Mouse (Mus musculus) limb, embryonic 10.5 days (tissue): Measurements from ENCODE around the gene Ndrg3. TPM values are rescaled to one million over a fixed set of nuclear protein-coding genes. Genes with fewer than 3 reads are reported as not detected.

Source experiments
- DNase-seq: peaks from one replicate; pipeline ENCODE4 v3.0.0-alpha.2; 2017; ENCODE audit warnings: low spot score
- H3K27ac ChIP-seq: fragments of 300-500 bp; sonication (generic); 2 replicates; pipeline ENCODE4 v1.5.1; 2016; ENCODE audit warnings: mild to moderate bottlenecking
- H3K27me3 ChIP-seq: fragments of 300-500 bp; sonication (generic); 2 replicates; pipeline ENCODE4 v1.6.1; 2016; ENCODE audit warnings: low read depth, mild to moderate bottlenecking; ENCODE audit not compliant: poor library complexity, severe bottlenecking
- H3K36me3 ChIP-seq: fragments of 300-500 bp; sonication (generic); 2 replicates; pipeline ENCODE4 v1.6.1; 2016; ENCODE audit warnings: mild to moderate bottlenecking, moderate library complexity
- H3K4me1 ChIP-seq: fragments of 300-500 bp; sonication (generic); 2 replicates; pipeline ENCODE4 v1.6.1; 2016
- H3K4me3 ChIP-seq: fragments of 300-500 bp; sonication (generic); 2 replicates; pipeline ENCODE4 v1.5.1; 2016; ENCODE audit warnings: mild to moderate bottlenecking, moderate library complexity
- H3K9me3 ChIP-seq: fragments of 300-500 bp; sonication (generic); replicated peaks from 2 replicates; pipeline ENCODE4 v1.6.1; 2016; ENCODE audit warnings: mild to moderate bottlenecking
- WGBS: fragments of 180-500 bp; shearing (Covaris S2); methylation state at CpG from one replicate; pipeline ENCODE4 v1.1.7; 2016; 5-methylcytosine and 5-hydroxymethylcytosine counted together
- polyA plus RNA-seq: library from polyadenylated mRNA; unstranded; fragments of >200 nt; fragmentation: Nextera tagmentation; extraction: Ambion mirVana; gene quantifications from 2 replicates; pipeline ENCODE4 v1.2.1, GENCODE M21; 2016

Ndrg3 gene
- polyA plus RNA-seq, 1 experiment from 2014 or later, result 40.4 TPM

- Histone ChIP-seq H3K9me3 (no peaks in the 10 kb centered on the region), H3K36me3 (no peaks in the 10 kb centered on the region), H3K4me3 (no peak overlapping the region), H3K27me3 (no peaks in the 10 kb centered on the region), H3K4me1 (no peaks in the 10 kb centered on the region), H3K27ac (no peak overlapping the region)
- 87% methylated on average over 2 of the region's 2 CpGs for WGBS
- DNase-seq, result no peak
These were observed 9.0 kb downstream of the Ndrg3 start for GRCm38 (mm10) chr2:156982864-156983263.

- Histone ChIP-seq H3K9me3 (no peaks in the 10 kb centered on the region), H3K36me3 (no peaks in the 10 kb centered on the region), H3K4me3 (no peak overlapping the region), H3K27me3 (no peaks in the 10 kb centered on the region), H3K4me1 (no peaks in the 10 kb centered on the region), H3K27ac (no peak overlapping the region)
- WGBS, result 79% methylated on average over 4 of the region's 4 CpGs
- no peak for DNase-seq
These were observed 10.6 kb downstream of the Ndrg3 start for GRCm38 (mm10) chr2:156981291-156981690.

- 90% methylated on average over 2 of the region's 2 CpGs for WGBS
- no peak overlapping the region for H3K27ac ChIP-seq
- no peak overlapping the region for H3K4me3 ChIP-seq
These were observed 11.8 kb downstream of the Ndrg3 start for GRCm38 (mm10) chr2:156980059-156980458.

GRCm38 (mm10) chr2:156976711-156977110 is 15.1 kb downstream of the Ndrg3 start:
- Histone ChIP-seq H3K4me3 (no peak overlapping the region), H3K9me3 (no peaks in the 10 kb centered on the region), H3K27me3 (no peaks in the 10 kb centered on the region), H3K27ac (no peak overlapping the region), H3K36me3 (no peaks in the 10 kb centered on the region), H3K4me1 (no peaks in the 10 kb centered on the region)
- DNase-seq, result no peak

More at GRCm38 (mm10) chr2:156980059-156980458, 11.8 kb downstream of the Ndrg3 start:
- Histone ChIP-seq H3K36me3 (no peaks in the 10 kb centered on the region), H3K4me1 (no peaks in the 10 kb centered on the region), H3K27me3 (no peaks in the 10 kb centered on the region), H3K9me3 (no peaks in the 10 kb centered on the region)
- DNase-seq, result no peak

GRCm38 (mm10) chr2:156974967-156975366 is 16.9 kb downstream of the Ndrg3 start:
- Histone ChIP-seq H3K27ac (no peak overlapping the region), H3K36me3 (no peaks in the 10 kb centered on the region)
- no peak for DNase-seq

GRCm38 (mm10) chr2:156973316-156974100 is 18.3 kb downstream of the Ndrg3 start:
- no peaks in the 10 kb centered on the region for H3K4me1 ChIP-seq
- no peak for DNase-seq
- H3K27me3 ChIP-seq, result no peaks in the 10 kb centered on the region
- H3K9me3 ChIP-seq, result no peaks in the 10 kb centered on the region
- H3K27ac ChIP-seq, result no peak overlapping the region
- 81% methylated on average over 5 of the region's 5 CpGs for WGBS
- H3K4me3 ChIP-seq, result no peak overlapping the region
- H3K36me3 ChIP-seq, result no peaks in the 10 kb centered on the region

More at GRCm38 (mm10) chr2:156974967-156975366, 16.9 kb downstream of the Ndrg3 start:
- no peaks in the 10 kb centered on the region for H3K4me1 ChIP-seq
- no peaks in the 10 kb centered on the region for H3K27me3 ChIP-seq
- no peaks in the 10 kb centered on the region for H3K9me3 ChIP-seq
- no peak overlapping the region for H3K4me3 ChIP-seq
- WGBS, result 60% methylated on average over 2 of the region's 2 CpGs

GRCm38 (mm10) chr2:156970253-156970652 is 21.6 kb downstream of the Ndrg3 start:
- Histone ChIP-seq H3K36me3 (no peaks in the 10 kb centered on the region), H3K4me3 (no peak overlapping the region), H3K27me3 (no peaks in the 10 kb centered on the region), H3K27ac (no peak overlapping the region), H3K4me1 (no peaks in the 10 kb centered on the region), H3K9me3 (no peaks in the 10 kb centered on the region)
- 91% methylated on average over 7 of the region's 7 CpGs for WGBS
- no peak for DNase-seq

GRCm38 (mm10) chr2:156968501-156968900 is 23.4 kb downstream of the Ndrg3 start:
- Histone ChIP-seq H3K27me3 (no peaks in the 10 kb centered on the region), H3K9me3 (no peaks in the 10 kb centered on the region), H3K4me1 (no peaks in the 10 kb centered on the region), H3K36me3 (no peaks in the 10 kb centered on the region), H3K4me3 (no peak overlapping the region), H3K27ac (no peak overlapping the region)
- DNase-seq, result no peak
- WGBS, result 83% methylated on average over 4 of the region's 4 CpGs

GRCm38 (mm10) chr2:156967388-156967787 is 24.5 kb downstream of the Ndrg3 start:
- H3K4me3 ChIP-seq, result no peak overlapping the region
- H3K27me3 ChIP-seq, result no peaks in the 10 kb centered on the region
- no peak overlapping the region for H3K27ac ChIP-seq
- H3K9me3 ChIP-seq, result no peaks in the 10 kb centered on the region
- H3K36me3 ChIP-seq, result no peaks in the 10 kb centered on the region
- 91% methylated on average over 6 of the region's 6 CpGs for WGBS
- H3K4me1 ChIP-seq, result no peaks in the 10 kb centered on the region
- DNase-seq, result no peak

- H3K4me1 ChIP-seq, result no peaks in the 10 kb centered on the region
- no peak for DNase-seq
- no peaks in the 10 kb centered on the region for H3K36me3 ChIP-seq
- no peaks in the 10 kb centered on the region for H3K27me3 ChIP-seq
- no peak overlapping the region for H3K4me3 ChIP-seq
- no peak overlapping the region for H3K27ac ChIP-seq
- H3K9me3 ChIP-seq, result no peaks in the 10 kb centered on the region
- 93% methylated on average over 7 of the region's 7 CpGs for whole genome bisulfite sequencing
These were observed 28.0 kb downstream of the Ndrg3 start for GRCm38 (mm10) chr2:156963891-156964290.

- no peaks in the 10 kb centered on the region for H3K27me3 ChIP-seq
- H3K27ac ChIP-seq, result no peak overlapping the region
- H3K9me3 ChIP-seq, result no peaks in the 10 kb centered on the region
- WGBS, result 91% methylated on average over 9 of the region's 9 CpGs
- DNase-seq, result no peak
- no peaks in the 10 kb centered on the region for H3K4me1 ChIP-seq
- H3K4me3 ChIP-seq, result no peak overlapping the region
- 0 out of 2 replicates have a peak, but pooled peaks cover 4% of the 10 kb centered on the region for H3K36me3 ChIP-seq
These were observed 33.2 kb downstream of the Ndrg3 start for GRCm38 (mm10) chr2:156958496-156959252.

- Histone ChIP-seq H3K4me1 (no peaks in the 10 kb centered on the region), H3K36me3 (0 out of 2 replicates have a peak, but pooled peaks cover 4% of the 10 kb centered on the region), H3K27me3 (no peaks in the 10 kb centered on the region), H3K9me3 (no peaks in the 10 kb centered on the region), H3K4me3 (no peak overlapping the region), H3K27ac (no peak overlapping the region)
- WGBS, result 92% methylated on average over 2 of the region's 2 CpGs
- DNase-seq, result no peak
These were observed 34.8 kb downstream of the Ndrg3 start for GRCm38 (mm10) chr2:156957035-156957434.

GRCm38 (mm10) chr2:156956306-156956705 is 35.5 kb downstream of the Ndrg3 start:
- Histone ChIP-seq H3K36me3 (0 out of 2 replicates have a peak, but pooled peaks cover 4% of the 10 kb centered on the region), H3K4me1 (no peaks in the 10 kb centered on the region), H3K27ac (no peak overlapping the region), H3K4me3 (no peak overlapping the region), H3K27me3 (no peaks in the 10 kb centered on the region), H3K9me3 (no peaks in the 10 kb centered on the region)
- no peak for DNase-seq
- 84% methylated on average over 7 of the region's 7 CpGs for WGBS
